Mouse (Mus musculus) frontal cortex, postnatal 36 days (tissue): ENCODE data around the gene Tmem135.

Source experiments
- DNase-seq, 2 experiments: peaks; one replicate each; pipeline ENCODE4 v3.0.0; 2022; ENCODE audit warnings: low spot score in 2 of 2

The Tmem135 gene

DNA sequence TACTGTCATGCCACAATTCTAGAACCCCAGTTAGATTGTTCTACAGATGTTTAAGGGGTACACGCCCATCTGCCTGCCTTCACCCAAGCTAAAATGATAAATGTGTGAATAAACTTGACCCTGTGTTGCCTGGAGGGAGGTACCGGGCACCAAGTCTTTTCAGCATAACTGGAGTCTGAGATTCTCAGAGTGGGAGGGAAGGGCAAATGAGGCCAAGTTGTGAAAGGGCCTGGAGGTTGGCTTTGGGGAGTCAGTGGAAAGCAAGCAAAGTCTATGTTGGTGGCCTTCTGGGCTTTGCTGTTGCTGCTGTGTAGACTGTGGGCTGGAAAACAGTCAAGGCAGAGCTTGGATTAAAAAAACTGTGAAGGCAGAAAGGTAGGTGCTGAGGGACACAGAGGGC lies 13.7 kb upstream of the Tmem135 start:
- no peak for DNase-seq

DNA sequence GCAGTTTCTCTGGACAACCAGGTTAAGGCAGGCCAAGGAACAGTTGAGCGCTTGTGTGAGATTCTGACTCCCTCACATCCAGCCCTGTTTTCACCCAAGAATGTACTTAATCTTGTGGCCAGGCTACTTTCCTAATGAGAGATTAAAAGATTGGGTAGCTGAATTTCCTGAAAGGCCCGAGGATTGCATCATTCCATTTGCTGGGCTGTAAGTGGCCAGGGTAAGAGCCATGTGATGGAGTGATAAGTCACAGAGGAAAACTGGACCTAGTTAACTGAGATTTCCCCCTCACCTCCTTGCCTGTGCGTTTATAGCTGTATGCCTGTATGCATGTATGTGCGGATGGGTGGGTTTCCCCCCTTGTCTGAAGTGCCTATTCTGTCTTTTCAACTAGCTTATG lies 12.0 kb upstream of the Tmem135 start:
- no peak for DNase-seq

DNA sequence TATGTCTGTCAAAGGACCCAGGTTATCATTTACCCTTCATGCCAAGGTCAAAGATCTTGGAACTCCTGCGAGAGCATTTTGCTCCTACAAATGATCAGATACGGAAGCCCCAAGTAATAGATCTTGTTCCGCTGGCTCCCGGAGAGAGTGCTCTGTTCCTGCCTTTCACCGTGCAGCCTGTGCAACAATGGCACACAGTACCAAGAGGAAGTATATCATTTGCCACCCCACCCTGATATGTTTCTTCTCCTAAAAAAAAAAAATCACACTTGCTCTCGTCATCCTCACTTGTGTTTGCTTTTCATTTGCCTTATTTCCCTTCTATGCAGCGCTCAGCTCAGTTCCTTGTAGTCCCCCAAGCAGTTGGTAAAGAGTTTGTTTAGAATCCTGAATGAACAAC lies 8.1 kb upstream of the Tmem135 start:
- DNase-seq: no peak

DNA sequence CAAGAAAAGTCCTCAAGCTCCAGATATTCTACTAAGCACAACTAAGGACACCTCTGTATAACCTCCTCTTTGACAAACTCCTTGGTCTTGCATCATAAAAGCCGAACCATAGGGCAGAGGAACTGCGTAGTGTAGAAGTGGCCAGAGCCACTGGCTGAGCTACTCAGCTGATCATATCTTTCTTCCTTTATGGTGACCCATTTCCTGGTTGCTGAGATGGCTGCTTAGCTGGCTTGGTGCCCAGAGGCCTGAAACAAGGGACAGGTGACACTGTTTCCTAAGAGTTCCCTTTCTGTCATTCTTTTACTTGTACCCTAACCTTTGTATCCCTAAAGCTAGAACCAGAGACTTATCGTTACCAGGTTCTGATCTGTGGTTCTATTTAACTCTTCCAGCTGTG lies 7.3 kb upstream of the Tmem135 start:
- no peak for DNase-seq

DNA sequence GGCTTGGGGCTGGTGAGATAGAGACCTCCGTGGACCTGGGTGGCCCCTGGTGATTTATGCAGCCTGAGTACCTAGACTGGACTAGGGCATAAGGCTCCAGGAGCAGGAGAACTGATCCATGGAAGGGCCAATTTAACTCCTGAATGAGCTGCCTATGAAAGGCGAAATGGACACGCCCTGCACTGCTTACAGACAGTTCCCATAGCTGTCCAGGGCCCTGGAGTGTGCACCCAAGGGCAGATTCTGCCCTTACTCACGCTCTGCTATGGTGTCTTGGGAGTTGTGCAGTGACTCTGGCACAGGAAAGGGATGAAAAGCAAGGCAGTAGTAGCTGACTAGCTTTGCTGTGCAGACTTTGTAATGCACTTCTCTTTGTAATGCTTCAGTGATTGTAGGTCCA lies 6.3 kb upstream of the Tmem135 start:
- DNase-seq: no peak

DNA sequence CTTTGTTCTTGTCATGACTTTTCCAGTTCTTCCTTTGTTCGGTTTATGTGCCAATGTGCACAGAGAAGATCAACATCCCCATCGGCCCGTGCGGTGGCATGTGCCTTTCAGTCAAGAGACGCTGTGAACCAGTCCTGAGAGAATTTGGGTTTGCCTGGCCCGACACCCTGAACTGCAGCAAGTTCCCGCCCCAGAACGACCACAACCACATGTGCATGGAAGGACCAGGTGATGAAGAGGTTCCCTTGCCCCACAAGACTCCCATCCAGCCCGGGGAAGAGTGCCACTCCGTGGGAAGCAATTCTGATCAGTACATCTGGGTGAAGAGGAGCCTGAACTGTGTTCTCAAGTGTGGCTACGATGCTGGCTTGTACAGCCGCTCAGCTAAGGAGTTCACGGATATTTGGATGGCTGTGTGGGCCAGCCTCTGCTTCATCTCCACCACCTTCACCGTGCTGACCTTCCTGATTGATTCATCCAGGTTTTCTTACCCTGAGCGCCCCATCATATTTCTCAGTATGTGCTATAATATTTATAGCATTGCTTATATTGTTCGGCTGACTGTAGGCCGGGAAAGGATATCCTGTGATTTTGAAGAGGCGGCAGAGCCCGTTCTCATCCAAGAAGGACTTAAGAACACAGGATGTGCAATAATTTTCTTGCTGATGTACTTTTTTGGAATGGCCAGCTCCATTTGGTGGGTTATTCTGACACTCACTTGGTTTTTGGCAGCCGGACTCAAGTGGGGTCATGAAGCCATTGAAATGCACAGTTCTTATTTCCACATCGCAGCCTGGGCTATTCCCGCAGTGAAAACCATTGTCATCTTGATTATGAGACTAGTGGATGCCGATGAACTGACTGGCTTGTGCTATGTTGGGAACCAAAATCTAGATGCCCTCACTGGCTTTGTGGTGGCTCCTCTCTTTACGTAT lies 3.3 kb upstream of the Tmem135 start:
- no peak for DNase-seq

DNA sequence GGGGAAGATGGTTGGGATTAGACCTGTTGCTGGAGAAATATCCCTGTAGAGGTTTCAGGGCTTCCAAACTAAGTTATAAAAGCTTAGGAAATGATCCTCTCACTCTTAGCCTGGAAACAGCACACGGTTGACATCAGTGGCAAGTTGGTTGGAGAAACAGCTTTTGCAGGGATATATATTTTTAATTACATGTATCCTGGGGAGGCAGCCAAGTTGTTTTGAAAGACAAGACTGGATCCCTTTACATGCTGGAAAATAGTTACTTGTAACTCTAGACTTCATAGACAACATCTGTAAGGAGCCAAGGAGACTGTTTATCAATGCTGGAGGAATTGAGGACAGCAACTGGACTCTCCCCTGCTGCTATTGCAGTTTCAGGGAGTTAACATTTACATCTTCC lies 2.0 kb upstream of the Tmem135 start:
- DNase-seq: no peak

DNA sequence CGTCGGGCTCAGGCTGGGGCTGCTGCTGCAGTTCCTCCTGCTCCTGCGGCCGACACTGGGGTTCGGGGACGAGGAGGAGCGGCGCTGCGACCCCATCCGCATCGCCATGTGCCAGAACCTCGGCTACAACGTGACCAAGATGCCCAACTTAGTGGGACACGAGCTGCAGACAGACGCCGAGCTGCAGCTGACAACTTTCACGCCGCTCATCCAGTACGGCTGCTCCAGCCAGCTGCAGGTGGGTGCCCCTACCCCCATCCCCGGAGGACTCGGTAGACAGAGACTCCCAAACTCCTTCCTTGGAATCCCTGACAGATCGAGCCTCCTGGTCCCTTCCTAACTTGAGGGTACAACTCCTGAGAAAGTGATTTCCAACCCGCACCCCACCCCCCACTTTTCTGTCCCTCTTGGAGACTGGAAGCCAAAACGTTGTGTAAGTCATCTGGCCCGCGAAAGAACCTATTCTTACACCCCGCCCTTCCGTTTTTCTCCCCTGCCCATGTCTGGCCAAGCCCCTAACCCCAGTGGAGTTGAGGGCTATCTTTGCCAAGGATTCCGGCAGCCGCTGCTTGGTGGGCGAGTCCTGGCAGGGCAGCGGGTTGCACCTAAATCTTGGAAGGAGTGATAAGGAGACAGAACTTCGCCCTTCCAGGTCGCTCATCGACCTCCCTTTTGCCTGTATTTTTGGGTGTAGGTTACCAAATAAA lies 865 bp upstream of the Tmem135 start:
- DNase-seq: no peak

DNA sequence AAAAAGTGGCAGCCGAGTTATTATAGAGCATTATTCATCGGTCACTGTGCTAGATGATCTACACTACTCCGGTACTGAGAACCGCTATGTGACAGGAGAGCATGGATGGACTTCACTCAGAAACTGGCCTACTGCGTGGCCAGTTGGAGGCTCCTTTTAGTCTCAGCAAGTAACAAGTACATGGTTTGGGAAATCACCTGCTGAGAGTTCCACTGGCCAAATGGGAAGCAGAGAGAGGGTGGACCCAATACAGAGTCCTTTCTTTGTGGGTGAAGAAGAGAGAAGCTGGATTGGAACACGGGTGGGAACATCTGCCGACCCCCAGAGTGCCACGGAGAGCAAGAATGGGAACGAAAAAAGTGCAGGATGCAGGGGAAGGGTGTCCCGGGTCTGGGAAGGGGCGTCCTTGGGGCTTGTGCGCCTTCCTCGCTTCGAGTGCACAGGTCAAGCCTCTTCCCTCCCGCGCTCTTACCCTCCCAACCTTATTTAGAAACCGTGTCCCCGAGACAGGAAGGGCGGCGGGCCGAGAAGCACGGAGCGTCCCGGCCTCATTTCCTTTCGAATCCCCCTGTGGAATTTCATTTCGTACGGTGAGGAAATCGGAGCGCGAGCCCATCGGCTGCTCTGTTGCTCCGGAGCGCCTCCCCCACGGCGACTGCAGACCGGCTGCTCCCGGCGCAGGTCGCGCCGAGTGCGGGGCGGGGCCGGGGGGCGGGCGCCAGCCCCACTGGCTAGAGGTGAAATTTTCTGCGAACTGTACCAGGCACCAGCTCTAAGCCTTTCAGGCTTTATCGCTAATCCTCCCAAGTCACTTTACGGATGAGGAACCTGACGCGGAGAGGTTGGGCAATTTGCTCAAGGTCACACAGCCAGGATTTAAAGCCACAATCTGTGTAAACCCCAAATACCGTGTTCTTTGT lies 709 bp downstream of the Tmem135 start:
- DNase-seq: peak; percentile 45 to 49

DNA sequence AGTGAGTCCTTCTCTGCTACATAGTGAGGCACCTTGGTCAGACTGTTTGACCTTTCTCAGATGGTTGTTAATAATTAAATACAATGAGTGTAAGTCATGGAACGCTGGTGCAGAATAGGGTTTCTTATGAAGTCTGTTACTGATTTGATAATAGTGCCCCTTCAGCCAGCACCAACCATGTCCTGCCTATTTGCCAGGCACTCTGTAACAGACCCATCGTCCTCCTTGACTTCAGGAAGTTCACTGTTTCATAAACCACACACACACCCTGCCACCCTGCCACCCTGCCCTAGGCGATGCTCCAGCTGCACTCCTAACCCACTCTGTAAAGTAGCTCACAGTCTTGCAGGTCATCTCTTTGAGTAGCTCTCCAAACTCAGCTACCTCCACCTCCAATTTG lies 2.1 kb downstream of the Tmem135 start:
- DNase-seq: no peak

DNA sequence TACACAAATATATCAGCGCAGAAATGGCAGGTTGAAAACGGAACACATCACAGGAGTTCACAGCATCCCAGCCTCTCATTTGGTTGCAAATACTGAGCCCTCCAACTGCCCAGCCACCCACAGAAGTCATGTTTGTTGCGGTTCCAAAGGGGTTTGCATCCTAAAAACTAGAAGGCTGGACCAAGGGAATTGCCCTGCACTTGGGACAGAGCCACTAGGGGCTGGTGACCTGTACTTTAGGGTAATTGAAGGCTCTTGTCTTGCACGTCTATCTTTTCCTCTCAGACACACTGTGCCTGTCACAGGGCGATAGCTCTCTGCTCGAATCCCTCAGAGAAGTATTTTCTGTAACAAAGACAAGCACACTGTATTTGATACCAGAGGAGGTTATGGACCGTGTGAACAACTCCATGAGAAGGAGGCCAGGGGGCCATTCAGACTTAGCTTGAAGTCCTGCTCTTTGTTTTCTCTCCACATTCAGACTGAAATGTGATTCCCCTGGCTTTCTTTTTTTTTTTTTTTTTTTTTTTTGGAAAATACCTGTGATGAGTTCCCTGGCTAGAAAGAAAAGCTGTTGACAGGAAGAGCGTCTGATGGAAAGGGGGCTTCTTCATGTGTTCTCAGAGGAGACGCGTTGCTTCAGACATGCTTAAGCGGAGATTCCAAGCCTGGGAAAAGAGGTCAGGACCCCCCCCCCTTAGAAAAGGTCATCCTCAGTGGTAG lies 2.7 kb downstream of the Tmem135 start:
- no peak for DNase-seq

DNA sequence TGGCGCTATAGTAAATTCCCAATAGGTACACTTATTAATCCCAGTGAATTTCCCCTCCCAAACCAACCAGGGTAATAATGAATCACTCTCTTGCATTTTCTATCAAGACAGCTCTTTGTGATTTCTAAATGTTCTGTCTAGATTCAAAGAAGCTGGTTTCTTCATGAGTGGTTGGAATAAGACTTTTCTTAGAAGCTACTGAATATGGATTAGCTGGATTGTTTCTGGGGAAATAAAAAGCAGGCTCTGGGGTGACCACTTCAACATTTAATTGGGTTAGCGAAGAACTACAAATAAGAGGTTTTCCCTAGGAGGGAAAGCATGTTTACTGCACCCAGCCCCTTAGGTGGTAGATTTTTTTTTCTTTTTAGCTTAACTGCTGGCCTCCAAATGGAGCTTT lies 3.3 kb downstream of the Tmem135 start:
- DNase-seq: no peak

DNA sequence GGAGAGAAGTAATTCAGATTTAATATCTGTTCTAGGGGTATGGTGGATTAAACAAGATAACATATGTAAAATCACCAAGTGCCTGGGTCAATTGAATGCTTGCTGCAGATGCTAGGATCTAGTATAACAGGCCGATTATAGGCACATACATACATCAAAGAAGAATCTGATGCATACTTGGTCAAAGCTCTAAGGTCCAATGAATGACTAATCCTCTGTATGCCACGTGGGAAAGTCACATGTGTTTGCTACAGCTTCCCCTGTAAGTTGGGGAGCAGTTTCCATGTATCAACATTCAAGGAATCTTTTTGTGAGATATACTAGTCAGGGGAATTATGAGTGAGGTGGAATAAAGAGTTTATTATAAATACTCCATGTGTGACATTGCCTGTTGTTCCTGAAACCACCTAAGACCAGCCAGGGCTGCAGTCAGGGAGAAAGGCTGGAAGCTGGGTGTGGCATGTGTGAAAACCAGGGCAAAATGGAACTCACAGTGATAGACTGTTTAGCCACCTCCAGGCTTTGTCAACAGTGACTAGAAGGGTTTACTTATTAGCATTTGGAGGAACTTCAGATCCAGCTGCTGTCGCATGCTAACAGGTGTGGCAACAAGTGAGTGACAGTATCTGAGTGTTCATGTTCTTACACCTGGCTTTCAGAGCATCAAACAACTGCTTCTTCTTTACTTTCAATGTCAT lies 6.0 kb downstream of the Tmem135 start:
- DNase-seq: no peak

DNA sequence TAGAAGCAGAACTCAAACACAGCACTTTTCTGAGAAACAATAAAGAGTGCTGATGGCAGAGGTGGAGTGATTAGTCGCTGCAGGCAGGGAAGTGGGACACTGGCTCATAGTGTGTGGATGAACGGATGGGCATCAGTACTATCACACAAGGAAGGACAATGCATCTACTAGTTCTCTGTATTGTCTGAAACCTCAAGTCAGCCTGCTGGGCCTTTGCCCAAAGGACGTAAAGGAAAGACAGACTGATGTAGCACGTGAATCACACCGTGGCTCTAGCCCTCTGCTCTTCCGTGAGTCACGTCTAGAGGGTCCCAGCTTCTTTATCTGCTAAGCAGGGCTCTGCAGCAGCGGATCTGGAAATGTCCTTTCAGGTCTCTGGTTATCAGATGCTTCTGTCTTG lies 7.6 kb downstream of the Tmem135 start:
- no peak for DNase-seq

DNA sequence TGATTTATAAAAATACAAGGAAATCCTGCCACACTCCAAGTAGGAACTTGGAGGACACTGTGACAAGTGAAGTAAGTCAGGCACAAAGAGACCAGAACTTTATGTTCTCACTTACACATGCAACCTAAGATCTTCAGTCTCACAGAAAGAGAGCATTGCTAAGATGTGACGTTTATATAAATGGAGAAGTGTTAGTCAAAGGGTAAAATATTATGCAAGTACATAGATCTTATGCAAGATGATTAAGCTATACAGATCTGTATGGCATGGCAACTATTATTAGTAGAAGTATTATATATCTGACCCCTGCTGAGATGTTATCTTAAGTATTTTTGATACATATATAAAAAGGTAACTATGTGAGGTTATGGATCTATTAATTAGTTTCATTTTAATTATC lies 8.6 kb downstream of the Tmem135 start:
- DNase-seq: no peak

DNA sequence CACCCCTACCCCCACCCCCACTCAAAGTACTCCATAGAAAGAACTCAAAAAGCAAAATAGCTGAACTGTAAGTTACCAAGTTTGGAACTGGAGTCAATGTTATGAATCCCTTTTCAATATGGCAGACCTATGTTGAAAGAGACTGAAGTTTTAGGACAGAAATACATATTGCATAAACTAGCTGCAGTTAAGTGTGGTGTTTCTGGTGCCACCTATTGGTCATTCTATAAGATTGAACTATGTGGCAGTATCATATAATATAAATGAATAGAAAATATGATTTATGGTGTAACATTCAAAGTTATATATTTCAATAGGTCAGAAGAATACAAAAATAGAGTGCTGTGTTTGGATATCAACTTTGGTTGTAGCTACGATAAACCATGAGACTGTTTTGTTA lies 11.2 kb downstream of the Tmem135 start:
- DNase-seq: no peak

DNA sequence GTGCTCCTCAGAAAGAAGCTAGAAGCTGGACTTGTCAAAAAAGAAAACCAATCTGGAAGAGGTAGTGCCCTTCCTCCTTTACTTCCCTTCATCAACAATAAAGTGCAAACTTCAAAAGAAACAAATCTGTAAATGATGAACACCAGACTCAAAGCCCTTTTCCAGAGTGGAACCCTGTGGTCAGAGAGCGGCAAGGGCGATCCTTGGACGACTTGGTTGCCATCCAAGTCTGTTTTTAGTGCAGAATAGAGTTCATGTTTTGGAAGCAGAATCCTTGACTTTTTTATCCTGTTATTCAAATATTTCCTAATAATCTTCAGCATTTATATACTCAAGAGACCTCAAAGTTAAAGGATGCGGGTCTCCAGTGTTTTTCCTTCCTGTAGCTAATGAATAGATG lies 11.6 kb downstream of the Tmem135 start:
- no peak for DNase-seq

DNA sequence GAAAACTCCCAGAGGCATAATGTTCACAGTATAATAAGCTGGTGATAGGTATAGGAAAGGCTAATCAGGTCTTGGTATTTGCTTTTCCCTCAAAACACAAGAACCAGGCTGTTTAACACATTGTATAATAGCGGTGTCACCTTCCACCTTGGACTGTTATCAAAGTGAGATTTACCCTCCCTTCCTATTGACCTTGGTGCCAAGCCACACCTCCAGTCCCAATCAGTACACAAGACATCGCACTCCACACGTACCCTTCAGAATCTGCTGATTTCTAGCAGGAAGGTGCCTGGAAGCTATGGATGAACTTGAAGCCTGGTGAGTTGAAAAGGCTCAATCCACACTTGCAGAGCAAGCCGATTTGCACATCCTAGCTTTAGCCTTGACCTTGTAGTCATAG lies 12.2 kb downstream of the Tmem135 start:
- DNase-seq: no peak

DNA sequence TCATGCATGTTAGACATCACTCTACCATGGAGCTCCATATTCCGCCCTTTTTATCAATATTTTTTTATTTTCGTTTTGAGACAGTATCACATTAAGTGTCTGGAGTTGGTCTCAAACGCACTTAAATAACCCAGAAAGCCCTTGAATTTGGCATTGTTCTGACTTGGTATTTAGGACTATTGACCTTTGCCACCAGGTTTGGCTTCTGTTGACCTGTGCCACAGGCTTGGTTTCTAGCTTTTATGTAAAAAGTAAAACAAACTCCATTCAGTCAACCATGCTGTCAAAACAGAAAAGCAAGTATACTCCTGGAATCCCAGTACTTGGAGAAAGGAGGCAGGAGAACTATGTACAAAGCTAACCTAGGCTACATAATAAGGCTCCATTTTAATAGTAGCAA lies 12.7 kb downstream of the Tmem135 start:
- no peak for DNase-seq

DNA sequence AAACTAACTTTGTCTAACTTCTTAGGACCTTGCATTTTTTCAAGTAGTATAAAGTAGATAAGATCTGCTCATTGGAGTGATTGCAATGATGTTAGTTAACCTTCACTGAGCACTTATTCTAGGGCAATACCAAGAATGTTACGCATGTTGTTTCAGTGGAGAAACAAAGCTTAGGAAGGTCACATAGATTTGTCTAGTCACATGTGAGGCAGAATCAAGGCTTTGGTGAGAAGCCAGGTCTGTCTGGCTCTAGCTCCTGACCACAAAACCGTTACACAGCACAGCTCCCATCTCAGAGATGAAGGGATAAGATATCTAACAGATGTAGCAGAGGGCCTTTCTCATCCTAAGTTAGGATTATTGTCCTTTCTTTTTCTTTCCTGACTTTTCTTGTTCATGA lies 13.4 kb downstream of the Tmem135 start:
- no peak for DNase-seq

DNA sequence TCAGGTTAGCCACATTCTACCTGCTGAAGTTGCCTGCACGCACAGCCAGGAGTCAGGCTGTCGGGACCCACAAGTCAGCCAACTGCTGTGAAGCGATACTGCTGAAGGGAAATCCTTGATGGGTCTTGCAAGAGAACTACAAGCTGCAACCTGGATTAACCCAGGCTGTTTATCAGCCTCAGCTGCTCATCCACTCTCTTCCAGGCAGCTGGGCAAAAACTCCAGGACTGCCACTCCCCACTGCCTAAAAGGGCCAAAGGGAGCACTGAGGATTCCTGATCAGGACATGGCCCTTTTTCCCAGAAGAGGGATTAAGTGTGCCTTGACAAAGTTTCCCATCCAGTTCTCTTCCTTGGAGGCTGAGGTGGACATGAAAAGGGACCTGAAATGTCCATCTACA lies 15.0 kb downstream of the Tmem135 start:
- no peak for DNase-seq
